In the genomic region with DNA sequence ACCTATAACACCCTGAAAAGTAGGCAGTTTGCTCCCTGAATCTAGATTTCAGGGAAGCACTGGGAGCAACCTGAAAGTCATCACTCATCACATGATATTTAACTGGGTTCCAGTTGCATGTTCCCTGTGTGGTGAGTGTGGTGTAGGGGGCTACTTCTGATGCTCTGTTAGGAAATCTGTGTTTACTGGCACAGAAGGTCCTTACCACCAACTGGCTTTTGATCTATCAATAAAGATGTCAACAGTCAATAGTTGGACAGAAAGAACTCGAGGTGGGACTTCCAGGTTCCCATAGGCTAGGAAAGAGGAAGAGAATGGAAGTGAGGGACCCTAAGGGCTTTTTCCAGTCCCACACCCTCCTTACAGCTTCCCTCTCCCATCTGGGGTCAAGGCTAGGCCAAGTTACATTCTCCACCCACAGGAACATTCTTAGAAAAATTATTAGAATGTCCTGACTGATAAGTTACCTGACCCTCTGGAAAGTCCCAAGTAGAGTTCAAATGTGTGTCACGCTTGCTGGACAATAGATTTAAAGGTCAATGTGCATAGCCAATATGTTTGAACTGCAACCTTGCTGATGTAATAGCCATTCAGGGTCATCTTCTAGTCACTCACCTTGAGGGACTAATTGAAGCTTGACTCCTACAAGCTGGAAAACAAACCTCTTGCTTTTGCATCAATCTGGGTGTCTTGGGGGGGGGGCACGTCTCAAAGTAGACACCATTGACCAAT, we compare ENCODE assay signal across 18 mouse cellular contexts. TPM values are rescaled to one million over a fixed set of nuclear protein-coding genes. Genes with fewer than 3 reads are reported as not detected.
"Had no signal": no experiment of that assay in that cellular context is flagged by ENCODE, and none has a peak within 500 bp of the region (broad histone marks: within the 10 kb centered on the region; RNA-seq: fewer than 3 reads in every experiment).

No protein-coding gene starts in this region.

- H3K27ac ChIP-seq: lung, embryonic 15.5 days; macrophage; midbrain, embryonic 13.5 days; midbrain, embryonic 15.5 days; neural tube, embryonic 12.5 days; stomach, embryonic 15.5 days; stomach, postnatal 0 days had no signal

- H3K27me3 ChIP-seq: lung, embryonic 15.5 days; megakaryocyte, embryonic 14.5 days; midbrain, embryonic 13.5 days; midbrain, embryonic 15.5 days; neural tube, embryonic 12.5 days; stomach, embryonic 15.5 days had no signal

- DNase-seq: lung, adult 2 months; lung, postnatal 14 days; lung, postnatal 36 days; right cerebral cortex, postnatal 14 days; thymus, adult 2 months; thymus, postnatal 25 days; thymus, postnatal 4 days had no signal

- H3K9ac ChIP-seq: lung, embryonic 15.5 days; midbrain, embryonic 13.5 days; midbrain, embryonic 15.5 days; neural tube, embryonic 12.5 days; stomach, embryonic 15.5 days had no signal

- H3K4me2 ChIP-seq: lung, embryonic 15.5 days; midbrain, embryonic 11.5 days; midbrain, embryonic 13.5 days; midbrain, embryonic 15.5 days; neural tube, embryonic 12.5 days; stomach, embryonic 15.5 days had no signal

- H3K36me3 ChIP-seq: lung, embryonic 15.5 days; midbrain, embryonic 13.5 days; midbrain, embryonic 15.5 days; neural tube, embryonic 12.5 days; stomach, embryonic 15.5 days had no signal

- H3K9me3 ChIP-seq: lung, embryonic 15.5 days; megakaryocyte, embryonic 14.5 days; midbrain, embryonic 13.5 days; midbrain, embryonic 15.5 days; neural tube, embryonic 12.5 days; stomach, embryonic 15.5 days had no signal

- H3K4me1 ChIP-seq: midbrain, embryonic 15.5 days; stomach, embryonic 15.5 days had no signal

- ATAC-seq: lung, postnatal 0 days; midbrain, embryonic 13.5 days; midbrain, embryonic 15.5 days had no signal

- H3K4me3 ChIP-seq: lung, embryonic 15.5 days; megakaryocyte, embryonic 14.5 days; midbrain, embryonic 13.5 days; midbrain, embryonic 15.5 days; neural tube, embryonic 12.5 days; stomach, embryonic 15.5 days had no signal

RNA-seq across cellular contexts. Expression of a gene that starts 18.9 kb away (rescaled TPM):
- total RNA-seq: monocyte, adult 5-6 weeks had no signal
- polyA plus RNA-seq: macrophage had no signal
